Mouse (Mus musculus): ENCODE results near the gene Gm11172. TPM values are rescaled to one million over a fixed set of nuclear protein-coding genes. Genes with fewer than 3 reads are reported as not detected.
"Not testable (repeated sequence)": the region's sequence is repeated elsewhere in the genome, so short reads cannot be mapped to it uniquely, and the experiment has no call there.

Gm11172 gene
- polyA plus RNA-seq, 1 experiment from 2014 or later = not detected

GRCm38 (mm10) chr16:10845952-10846351, 33.2 kb downstream of the Gm11172 start:
- no peaks in the 10 kb centered on the region for H3K9me3 ChIP-seq (ENCODE audit: control insufficient read depth, low read length)
- H3K4me2 ChIP-seq (ENCODE audit: low read depth) = no peak overlapping the region
- ATAC-seq (ENCODE audit: insufficient read depth, low FRiP score, low TSS enrichment) (no peak), DNase-seq (ENCODE audit: low spot score) (no peak)
- no peak overlapping the region for H3K9ac ChIP-seq (ENCODE audit: low read length)
- WGBS = 82% methylated on average over 6 of the region's 6 CpGs
- no peak overlapping the region for H3K27ac ChIP-seq (ENCODE audit: low read depth, low read length)
- no peaks in the 10 kb centered on the region for H3K36me3 ChIP-seq (ENCODE audit: control insufficient read depth, insufficient read depth, low read length)
- no peak overlapping the region for H3K4me3 ChIP-seq (ENCODE audit: low read depth, low read length)
- H3K4me1 ChIP-seq (ENCODE audit: control insufficient read depth, insufficient read depth, low read length) = peaks cover 5% of the 10 kb centered on the region; the same call in 1 of the 2 replicates
- no peaks in the 10 kb centered on the region for H3K27me3 ChIP-seq (ENCODE audit: control insufficient read depth, insufficient read depth, low read length)

DNA sequence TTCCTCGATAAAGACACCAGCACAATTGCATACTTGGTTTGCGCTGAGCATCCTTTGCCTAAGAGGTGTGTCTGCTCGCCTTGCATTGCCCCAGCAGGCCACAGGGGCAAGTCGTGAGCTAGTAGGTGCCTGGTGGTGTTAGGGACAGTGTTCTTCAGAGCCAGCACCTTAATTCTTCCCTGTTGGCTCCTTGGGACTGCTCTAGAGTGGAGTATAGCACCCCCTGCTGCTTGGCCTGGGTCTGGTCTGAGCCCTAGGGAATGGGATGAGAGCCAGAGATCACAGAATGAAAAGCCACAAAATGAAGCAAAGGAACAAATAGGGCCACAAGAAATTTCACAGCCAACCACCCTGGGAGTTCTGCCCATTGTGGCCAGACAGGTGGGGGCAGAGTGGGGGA, 33.8 kb downstream of the Gm11172 start:
- 53% methylated on average over 4 of the region's 4 CpGs for WGBS
- Histone ChIP-seq H3K4me2 (ENCODE audit: low read depth) (no peak overlapping the region), H3K4me3 (ENCODE audit: low read depth, low read length) (no peak overlapping the region), H3K9me3 (ENCODE audit: control insufficient read depth, low read length) (no peaks in the 10 kb centered on the region), H3K36me3 (ENCODE audit: control insufficient read depth, insufficient read depth, low read length) (no peaks in the 10 kb centered on the region), H3K9ac (ENCODE audit: low read length) (no peak overlapping the region), H3K27me3 (ENCODE audit: control insufficient read depth, insufficient read depth, low read length) (no peaks in the 10 kb centered on the region), H3K27ac (ENCODE audit: low read depth, low read length) (no peak overlapping the region), H3K4me1 (ENCODE audit: control insufficient read depth, insufficient read depth, low read length) (peaks cover 5% of the 10 kb centered on the region; the same call in 1 of the 2 replicates)
- no peak for ATAC-seq (ENCODE audit: insufficient read depth, low FRiP score, low TSS enrichment)
- DNase-seq (ENCODE audit: low spot score) = no peak

GRCm38 (mm10) chr16:10849965-10850861, 37.5 kb downstream of the Gm11172 start:
- ATAC-seq (ENCODE audit: insufficient read depth, low FRiP score, low TSS enrichment) (no peak), DNase-seq (ENCODE audit: low spot score) (no peak)

GRCm38 (mm10) chr16:10850905-10851304, 38.2 kb downstream of the Gm11172 start:
- Histone ChIP-seq H3K4me3 (ENCODE audit: low read depth, low read length) (no peak overlapping the region), H3K36me3 (ENCODE audit: control insufficient read depth, insufficient read depth, low read length) (no peaks in the 10 kb centered on the region), H3K4me1 (ENCODE audit: control insufficient read depth, insufficient read depth, low read length) (no peaks in the 10 kb centered on the region), H3K9ac (ENCODE audit: low read length) (no peak overlapping the region), H3K27me3 (ENCODE audit: control insufficient read depth, insufficient read depth, low read length) (no peaks in the 10 kb centered on the region), H3K9me3 (ENCODE audit: control insufficient read depth, low read length) (no peaks in the 10 kb centered on the region), H3K4me2 (ENCODE audit: low read depth) (no peak overlapping the region), H3K27ac (ENCODE audit: low read depth, low read length) (no peak overlapping the region)
- no peak for ATAC-seq (ENCODE audit: insufficient read depth, low FRiP score, low TSS enrichment)
- DNase-seq (ENCODE audit: low spot score) = no peak
- WGBS = 64% methylated on average over 4 of the region's 4 CpGs

More at GRCm38 (mm10) chr16:10849965-10850861, 37.5 kb downstream of the Gm11172 start:
- 70% methylated on average over 12 of the region's 12 CpGs for WGBS
- Histone ChIP-seq H3K4me3 (ENCODE audit: low read depth, low read length) (no peak overlapping the region), H3K4me1 (ENCODE audit: control insufficient read depth, insufficient read depth, low read length) (no peaks in the 10 kb centered on the region), H3K9ac (ENCODE audit: low read length) (no peak overlapping the region), H3K27ac (ENCODE audit: low read depth, low read length) (no peak overlapping the region), H3K36me3 (ENCODE audit: control insufficient read depth, insufficient read depth, low read length) (no peaks in the 10 kb centered on the region), H3K9me3 (ENCODE audit: control insufficient read depth, low read length) (no peaks in the 10 kb centered on the region), H3K4me2 (ENCODE audit: low read depth) (no peak overlapping the region), H3K27me3 (ENCODE audit: control insufficient read depth, insufficient read depth, low read length) (no peaks in the 10 kb centered on the region)

- WGBS = 93% methylated on average over 10 of the region's 10 CpGs
- ATAC-seq (ENCODE audit: insufficient read depth, low FRiP score, low TSS enrichment); H3K4me3 ChIP-seq (ENCODE audit: low read depth, low read length): not testable (repeated sequence)
Observed at GRCm38 (mm10) chr16:10852216-10852615, 39.5 kb downstream of the Gm11172 start.

DNA sequence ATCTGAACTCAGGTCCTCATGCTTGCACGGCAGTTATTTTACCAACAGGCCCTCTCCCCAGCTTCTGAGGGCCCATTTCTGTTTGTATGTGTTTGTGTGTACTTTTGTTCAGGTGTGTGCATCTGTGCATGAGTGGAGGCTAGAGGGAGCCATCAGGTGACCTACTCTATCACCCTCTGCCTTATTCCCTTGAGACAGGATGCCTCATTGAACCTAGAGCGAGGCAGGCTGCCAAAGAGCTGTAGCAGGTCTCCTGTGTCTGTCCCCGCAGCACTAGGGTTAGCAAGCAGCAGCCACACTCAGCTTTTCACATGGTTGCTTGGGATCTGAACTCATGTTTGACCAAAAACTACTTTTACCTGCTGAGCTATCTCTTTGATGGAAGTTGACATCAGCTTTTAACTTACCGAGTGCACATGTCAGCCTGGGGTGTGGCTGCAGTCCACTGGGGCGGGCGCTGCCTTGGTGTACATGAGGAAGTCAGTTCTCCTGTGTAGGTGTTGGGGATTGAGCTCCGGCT, 47.1 kb downstream of the Gm11172 start:
- Histone ChIP-seq H3K9me3 (ENCODE audit: control insufficient read depth, low read length) (no peaks in the 10 kb centered on the region), H3K27me3 (ENCODE audit: control insufficient read depth, insufficient read depth, low read length) (no peaks in the 10 kb centered on the region), H3K4me3 (ENCODE audit: low read depth, low read length) (no peak overlapping the region), H3K27ac (ENCODE audit: low read depth, low read length) (no peak overlapping the region), H3K9ac (ENCODE audit: low read length) (no peak overlapping the region), H3K4me1 (ENCODE audit: control insufficient read depth, insufficient read depth, low read length) (no peaks in the 10 kb centered on the region), H3K36me3 (ENCODE audit: control insufficient read depth, insufficient read depth, low read length) (no peaks in the 10 kb centered on the region), H3K4me2 (ENCODE audit: low read depth) (no peak overlapping the region)
- 88% methylated on average over 7 of the region's 7 CpGs for WGBS
- DNase-seq (ENCODE audit: low spot score) (no peak), ATAC-seq (ENCODE audit: insufficient read depth, low FRiP score, low TSS enrichment) (no peak)

More at GRCm38 (mm10) chr16:10852216-10852615, 39.5 kb downstream of the Gm11172 start:
- H3K4me1 ChIP-seq (ENCODE audit: control insufficient read depth, insufficient read depth, low read length); H3K36me3 ChIP-seq (ENCODE audit: control insufficient read depth, insufficient read depth, low read length); DNase-seq (ENCODE audit: low spot score); H3K4me2 ChIP-seq (ENCODE audit: low read depth); H3K9ac ChIP-seq (ENCODE audit: low read length); H3K27ac ChIP-seq (ENCODE audit: low read depth, low read length); H3K9me3 ChIP-seq (ENCODE audit: control insufficient read depth, low read length); H3K27me3 ChIP-seq (ENCODE audit: control insufficient read depth, insufficient read depth, low read length): not testable (repeated sequence)

DNA sequence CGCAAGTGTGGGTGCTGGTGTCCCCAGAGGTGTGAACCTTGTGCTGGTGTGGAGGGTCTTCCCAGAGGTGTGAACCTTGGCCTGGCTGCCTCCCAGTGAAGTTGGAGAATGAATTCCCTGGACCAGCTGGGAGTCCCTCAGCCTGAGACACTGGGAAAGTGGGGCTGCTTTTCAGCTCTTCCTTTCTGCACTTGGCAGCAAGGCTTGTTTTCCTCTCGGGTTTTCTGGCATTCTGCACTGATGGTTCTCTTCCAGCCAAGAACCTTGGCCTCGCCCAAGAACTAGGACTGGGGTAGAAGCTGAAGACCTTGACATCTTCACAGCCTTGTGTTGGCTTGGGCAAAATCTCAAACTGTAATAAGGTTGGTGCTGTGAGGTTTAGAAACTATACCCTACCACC, 48.7 kb downstream of the Gm11172 start:
- no peak overlapping the region for H3K4me3 ChIP-seq (ENCODE audit: low read depth, low read length)
- no peak for DNase-seq (ENCODE audit: low spot score)
- no peak overlapping the region for H3K4me2 ChIP-seq (ENCODE audit: low read depth)
- no peak for ATAC-seq (ENCODE audit: insufficient read depth, low FRiP score, low TSS enrichment)
- H3K4me1 ChIP-seq (ENCODE audit: control insufficient read depth, insufficient read depth, low read length) = no peaks in the 10 kb centered on the region
- no peaks in the 10 kb centered on the region for H3K36me3 ChIP-seq (ENCODE audit: control insufficient read depth, insufficient read depth, low read length)
- no peaks in the 10 kb centered on the region for H3K27me3 ChIP-seq (ENCODE audit: control insufficient read depth, insufficient read depth, low read length)
- H3K27ac ChIP-seq (ENCODE audit: low read depth, low read length) = no peak overlapping the region
- 89% methylated on average over 3 of the region's 3 CpGs for WGBS
- no peaks in the 10 kb centered on the region for H3K9me3 ChIP-seq (ENCODE audit: control insufficient read depth, low read length)
- H3K9ac ChIP-seq (ENCODE audit: low read length) = no peak overlapping the region

Data from neural tube, embryonic 11.5 days (tissue).